Mouse (Mus musculus) heart, postnatal 25 days (tissue): Measurements from ENCODE around the gene Jag1. TPM values are rescaled to one million over a fixed set of nuclear protein-coding genes. Genes with fewer than 3 reads are reported as not detected.
A peak's percentile ranks its signal among the peaks of the same experiment; 100 is the strongest.

Experiments
- DNase-seq: peaks from one replicate; pipeline ENCODE4 v3.0.0; 2022; ENCODE audit warnings: low spot score
- intact Hi-C: fragments of 180-260 bp; cut with DNase I; formaldehyde crosslinking; loops from one replicate; pipeline ENCODE4 v1.15.1; 2025
- total RNA-seq, 2 experiments: library from RNA; stranded (reverse); gene quantifications; 2 replicates each; pipeline ENCODE4 v1.2.3; 2021

Jag1 gene
- total RNA-seq = 10 to 100 TPM; 10.5 to 13.4 TPM

GRCm38 (mm10) chr2:137116025-137116674 lies at the start of gene Jag1:
Jag1 (minus strand) TSS chr2:137116644.
- intact Hi-C loops = loop anchor here (5.0 to 10.0 kb wide), 7 partner anchors 104 to 826 kb away; partner anchors contain the start of genes AL731706.1, Mkks and Slx4ip
- DNase-seq = peak; percentile 13

- intact Hi-C loops = no loop called here
- no peak for DNase-seq
Measured at GRCm38 (mm10) chr2:137156018-137156417, 39.6 kb upstream of the Jag1 start.

GRCm38 (mm10) chr2:137153825-137154224 lies 37.4 kb upstream of the Jag1 start:
- intact Hi-C loops = no loop called here
- DNase-seq = no peak

- intact Hi-C loops = no loop called here
- no peak for DNase-seq
Measured at GRCm38 (mm10) chr2:137153172-137153667, 36.8 kb upstream of the Jag1 start.

- no peak for DNase-seq
- intact Hi-C loops = no loop called here
Measured at GRCm38 (mm10) chr2:137150953-137151352, 34.5 kb upstream of the Jag1 start.

- DNase-seq = no peak
- intact Hi-C loops = no loop called here
Measured at GRCm38 (mm10) chr2:137146938-137147666, 30.7 kb upstream of the Jag1 start.

- intact Hi-C loops = no loop called here
- no peak for DNase-seq
Measured at GRCm38 (mm10) chr2:137138063-137138462, 21.6 kb upstream of the Jag1 start.

- DNase-seq = no peak
- intact Hi-C loops = no loop called here
Measured at GRCm38 (mm10) chr2:137134035-137134434, 17.6 kb upstream of the Jag1 start.

GRCm38 (mm10) chr2:137124861-137125260 lies 8.4 kb upstream of the Jag1 start:
- DNase-seq = no peak
- intact Hi-C loops = no loop called here

- peak; percentile 73 for DNase-seq
- intact Hi-C loops = loop anchor here (5.0 to 10.0 kb wide), 7 partner anchors 105 to 825 kb away; partner anchors contain the start of genes AL731706.1, Mkks and Slx4ip
Measured at GRCm38 (mm10) chr2:137117321-137117690, 862 bp upstream of the Jag1 start.

- intact Hi-C loops = loop anchor here (5.0 to 10.0 kb wide), 7 partner anchors 104 to 826 kb away; partner anchors contain the start of genes AL731706.1, Mkks and Slx4ip
Measured at GRCm38 (mm10) chr2:137116675-137117320, 354 bp upstream of the Jag1 start.

GRCm38 (mm10) chr2:137115241-137116024 lies 1.0 kb downstream of the Jag1 start:
- intact Hi-C loops = loop anchor here (5.0 to 10.0 kb wide), 7 partner anchors 103 to 827 kb away; partner anchors contain the start of genes AL731706.1, Mkks and Slx4ip
- DNase-seq = peak; percentile 14

More at GRCm38 (mm10) chr2:137116675-137117320, 354 bp upstream of the Jag1 start:
- DNase-seq = peak; percentile 86

- peak; percentile 77 for DNase-seq
- intact Hi-C loops = loop anchor here (1.0 to 10.0 kb wide), 8 partner anchors 102 to 828 kb away; partner anchors contain the start of genes AL731706.1, Mkks and Slx4ip
Measured at GRCm38 (mm10) chr2:137114248-137115096, 2.0 kb downstream of the Jag1 start.

GRCm38 (mm10) chr2:137113288-137114061 lies 3.0 kb downstream of the Jag1 start:
- DNase-seq = no peak
- intact Hi-C loops = loop anchor here (1.0 to 10.0 kb wide), 3 partner anchors 301 to 616 kb away; no protein-coding TSS in a partner anchor

- no peak for DNase-seq
- intact Hi-C loops = loop anchor here (10.0 kb wide), 2 partner anchors 304 to 464 kb away; no protein-coding TSS in a partner anchor
Measured at GRCm38 (mm10) chr2:137110214-137110898, 6.1 kb downstream of the Jag1 start.

GRCm38 (mm10) chr2:137109321-137110213 lies 6.9 kb downstream of the Jag1 start:
- intact Hi-C loops = loop anchor here (10.0 kb wide), 2 partner anchors 305 to 465 kb away; no protein-coding TSS in a partner anchor
- peak; percentile 50 for DNase-seq
